Mouse (Mus musculus): Measurements from ENCODE around the gene Recql5.

Gene Recql5

DNA sequence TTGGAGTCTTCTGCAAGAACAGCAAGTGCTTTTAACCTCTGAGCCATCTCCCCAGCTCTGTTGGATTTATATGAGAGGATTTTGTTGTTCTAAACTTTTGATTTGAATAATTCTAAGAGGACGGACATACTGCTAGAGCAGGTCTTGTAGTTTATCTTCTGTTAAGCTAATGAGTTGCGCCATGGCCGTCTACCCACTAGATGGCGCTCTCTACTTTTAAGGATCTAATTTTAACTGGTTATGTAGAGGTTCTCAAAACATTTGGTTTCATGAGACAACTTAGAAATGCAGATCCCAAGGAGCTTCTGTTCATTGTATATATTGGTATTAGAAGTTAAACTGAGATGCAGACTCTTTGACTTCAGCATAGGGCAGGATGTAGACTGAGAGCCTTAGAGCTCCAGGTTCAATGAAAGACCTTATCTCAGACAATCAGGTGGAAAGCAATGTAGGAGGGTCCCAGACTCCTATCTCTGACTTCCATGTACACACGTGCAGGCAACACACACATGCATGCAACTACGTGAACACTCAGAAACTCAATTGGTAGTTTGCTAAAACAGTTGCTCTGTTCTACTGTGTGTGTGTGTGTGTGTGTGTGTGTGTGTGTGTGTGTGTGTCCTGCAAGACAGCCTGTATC is 6.5 kb upstream of the Recql5 start:
- peak; percentile 87 for DNase-seq

DNA sequence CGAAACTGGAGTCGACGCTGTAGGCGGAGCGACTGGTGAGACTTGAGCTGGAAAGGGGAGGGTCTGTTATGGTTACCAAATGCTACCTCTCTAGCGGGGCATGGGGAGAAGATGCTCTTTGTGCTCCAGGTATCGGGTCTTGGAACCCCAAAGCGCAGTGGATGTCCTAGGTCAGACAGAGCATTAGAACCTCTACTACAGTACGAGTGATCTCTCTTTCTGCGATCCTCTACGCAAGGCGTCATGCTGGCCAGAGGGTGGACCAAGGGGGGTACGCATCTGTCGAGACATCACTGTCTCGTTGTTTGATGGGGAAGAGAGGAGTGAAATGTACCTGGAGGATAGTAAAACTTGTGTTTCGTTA is 452 bp upstream of the Recql5 start:
- no peak for DNase-seq

DNA sequence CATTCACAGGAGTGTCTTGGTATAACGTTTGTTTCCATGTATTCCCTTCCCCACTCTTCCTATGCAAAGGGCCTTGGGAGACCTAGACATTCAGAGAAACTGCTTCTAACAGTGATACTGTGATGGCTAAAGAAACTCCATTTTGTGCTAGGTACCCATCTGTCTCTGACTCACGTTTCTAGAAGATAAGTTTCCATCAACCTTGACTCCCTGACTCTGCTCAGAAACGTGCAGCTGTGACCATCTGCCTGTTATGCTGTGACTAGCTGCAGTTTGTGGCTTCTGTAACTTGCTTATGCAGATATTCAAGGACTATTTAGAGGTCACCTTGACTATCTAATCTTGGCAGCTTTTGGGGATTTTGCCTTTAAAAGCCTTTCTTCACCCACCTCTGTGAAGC is 2.0 kb downstream of the Recql5 start:
- no peak for DNase-seq

DNA sequence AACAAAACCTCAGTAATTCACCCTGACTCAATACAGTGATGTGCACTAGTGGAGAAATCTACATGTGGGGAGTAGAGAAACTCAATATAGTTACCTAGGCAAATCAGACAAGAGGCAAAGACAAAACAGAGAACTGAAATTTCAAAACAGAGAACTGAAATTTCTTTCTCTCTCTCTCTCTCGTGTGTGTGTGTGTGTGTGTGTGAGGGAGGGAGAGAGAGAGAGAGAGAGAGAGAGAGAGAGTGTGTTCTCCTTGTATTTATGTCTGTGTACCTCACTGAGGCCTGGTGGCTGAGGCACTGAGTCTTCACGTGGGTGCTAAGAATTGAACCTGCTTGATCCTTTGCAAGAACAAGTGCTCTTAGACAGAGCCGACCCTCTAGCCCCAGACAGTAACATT is 3.5 kb downstream of the Recql5 start:
- DNase-seq: no peak

DNA sequence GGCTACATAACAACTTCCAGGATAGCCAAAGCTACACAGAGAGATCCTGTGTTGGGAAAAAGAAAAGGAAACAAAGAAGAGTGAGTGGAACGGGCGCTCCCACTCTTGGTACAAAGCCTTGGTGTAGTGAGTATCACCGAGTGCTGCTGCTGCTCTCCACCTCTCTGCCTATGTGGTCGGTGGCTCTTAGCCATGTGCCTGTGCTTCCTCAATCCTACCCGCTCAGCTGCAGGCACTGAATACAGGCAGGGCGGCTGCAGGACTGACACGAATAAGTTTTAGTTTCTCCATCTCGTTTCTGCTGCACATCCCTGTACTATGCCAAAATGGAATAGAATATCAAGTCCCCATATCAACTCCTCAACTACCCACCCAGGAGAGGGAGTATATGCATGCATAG is 4.2 kb downstream of the Recql5 start:
- no peak for DNase-seq

DNA sequence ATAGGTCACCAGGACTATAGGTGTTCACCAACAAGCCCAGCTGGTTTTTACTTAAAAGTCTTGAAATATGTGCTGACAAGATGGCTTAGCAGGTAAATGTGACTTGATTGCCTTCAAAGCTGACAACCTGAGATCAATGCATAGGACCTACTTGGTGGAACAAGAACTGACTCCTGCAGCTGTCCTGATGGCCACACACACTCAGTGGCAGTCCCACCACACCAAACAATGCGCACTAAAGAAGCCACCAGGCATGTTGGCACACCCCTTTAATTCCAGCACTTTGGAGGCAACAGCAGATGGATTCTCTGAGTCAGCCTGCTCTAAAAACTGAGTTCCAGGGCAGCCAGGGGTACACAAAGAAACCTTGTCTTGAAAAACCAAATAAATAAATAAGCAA is 11.3 kb downstream of the Recql5 start:
- DNase-seq: no peak

DNA sequence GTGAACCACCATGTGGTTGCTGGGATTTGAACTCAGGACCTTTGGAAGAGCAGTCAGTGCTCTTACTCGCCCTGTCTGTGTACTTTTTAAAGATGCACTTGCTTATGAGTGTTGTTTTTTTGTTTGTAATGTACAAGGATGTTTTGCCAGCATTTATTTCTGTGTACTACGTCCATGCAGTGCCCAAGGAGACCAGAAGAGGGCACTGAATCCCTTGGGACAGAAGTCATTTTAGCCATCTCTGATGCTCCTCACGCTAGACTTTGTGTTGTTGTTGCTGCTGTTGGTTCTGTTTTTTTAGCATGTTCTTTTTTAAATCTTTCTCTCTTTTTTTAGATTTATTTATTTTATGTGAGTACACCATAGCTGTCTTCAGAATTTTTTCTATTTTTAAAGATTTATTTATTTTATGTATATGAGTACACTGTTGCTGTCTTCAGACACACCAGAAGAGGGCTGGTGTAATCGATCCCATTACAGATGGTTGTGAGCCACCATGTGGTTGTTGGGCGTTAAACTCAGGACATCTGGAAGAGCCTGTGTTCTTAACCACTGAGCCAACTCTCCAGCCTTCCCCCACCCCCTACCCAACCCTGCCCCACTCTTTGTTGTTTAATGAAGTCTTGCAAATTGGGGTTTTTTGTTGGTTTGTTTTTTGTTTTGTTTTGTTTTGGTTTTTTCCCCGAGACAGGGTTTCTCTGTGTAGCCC is 13.0 kb downstream of the Recql5 start:
- peak; percentile 70 for DNase-seq

DNA sequence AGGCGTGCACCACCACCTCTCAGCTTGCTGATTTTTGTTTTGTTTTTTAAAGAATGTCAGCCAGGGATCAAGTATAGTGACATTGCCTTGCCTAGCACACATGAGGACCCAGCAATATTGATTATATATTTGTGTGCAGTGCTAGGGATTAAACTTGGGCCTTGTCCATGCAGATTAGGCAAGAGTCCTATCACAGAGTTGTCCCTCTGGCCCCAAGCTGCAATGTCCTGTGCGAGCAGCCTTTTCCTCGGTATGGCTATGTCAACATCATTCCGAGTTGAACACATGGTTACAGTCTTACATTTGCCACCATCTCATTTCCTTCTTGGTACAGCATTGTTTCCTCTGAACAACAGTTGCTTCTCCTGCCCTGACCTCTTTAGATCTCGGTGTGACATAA is 14.2 kb downstream of the Recql5 start:
- no peak for DNase-seq

DNA sequence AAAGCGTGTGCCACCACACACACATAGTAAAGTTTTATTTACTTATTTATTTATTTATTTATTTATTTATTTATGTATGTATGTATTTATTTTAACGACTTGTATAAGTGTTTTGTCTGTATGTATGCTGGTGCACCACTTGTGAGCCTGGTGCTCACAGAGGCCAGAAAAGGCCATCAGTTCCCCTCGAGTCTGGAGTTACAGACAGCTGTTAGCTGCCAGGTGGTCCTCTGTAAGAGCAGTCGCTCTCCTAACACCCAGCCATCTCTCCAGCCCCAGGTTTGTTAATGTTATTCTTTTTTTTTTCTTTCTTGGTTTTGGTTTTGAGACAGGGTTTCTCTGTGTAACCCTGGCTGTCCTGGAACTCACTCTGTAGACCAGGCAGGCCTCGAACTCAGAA is 14.6 kb downstream of the Recql5 start:
- no peak for DNase-seq

DNA sequence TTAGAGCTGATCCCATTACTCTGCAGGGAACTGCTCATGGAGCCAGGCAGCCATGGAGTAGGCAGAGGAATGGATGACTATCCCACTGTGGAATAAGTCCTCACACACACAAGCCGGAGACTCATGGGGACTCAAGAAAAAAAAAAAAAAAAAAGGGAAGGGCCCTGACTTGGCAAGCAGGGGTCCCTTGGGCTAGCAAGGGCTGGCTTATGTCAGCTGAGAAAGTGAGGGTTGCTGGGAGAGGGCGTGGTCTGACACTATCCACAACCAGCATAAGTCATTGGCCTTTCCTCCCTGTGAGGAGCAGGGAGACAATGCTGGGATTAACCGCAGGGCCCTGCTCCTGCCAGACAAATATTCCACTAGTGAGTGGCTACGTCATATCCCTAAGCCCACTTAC is 16.7 kb downstream of the Recql5 start:
- no peak for DNase-seq

DNA sequence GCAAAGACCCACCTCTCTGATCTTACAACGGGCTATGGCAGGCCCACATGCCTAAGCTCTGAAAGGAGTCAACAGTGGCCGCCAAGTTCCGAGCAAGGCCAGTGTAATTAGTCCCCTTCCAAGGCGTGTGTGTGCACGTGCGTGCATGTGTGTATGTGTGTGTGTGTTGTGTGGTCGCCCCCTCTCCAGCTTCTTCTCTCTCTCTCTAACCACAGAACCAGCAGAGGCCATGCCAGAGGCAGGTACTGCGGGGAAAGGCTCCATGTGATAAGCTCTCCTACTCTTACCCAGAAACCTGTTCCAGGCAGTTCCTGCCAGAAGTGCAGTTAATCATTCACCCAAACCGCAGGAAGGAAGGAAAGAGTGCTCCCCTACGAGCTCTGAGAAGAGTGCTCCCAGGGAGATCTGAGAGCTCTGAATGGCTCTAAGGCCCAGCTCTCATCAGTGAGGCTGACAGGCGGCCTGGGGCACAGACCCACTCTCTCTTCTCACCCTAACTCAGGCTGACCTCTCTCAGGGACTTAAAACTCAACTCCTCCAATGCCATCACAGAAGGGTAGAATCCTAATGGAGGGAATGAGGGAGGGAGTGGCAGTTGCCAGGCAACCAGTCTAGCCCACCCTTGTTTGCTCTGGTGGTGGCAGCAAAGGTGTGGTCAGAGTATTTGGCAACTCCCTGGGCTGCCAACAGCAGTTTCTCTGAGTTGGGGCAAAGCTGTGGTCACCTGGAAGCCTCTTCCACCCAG is 21.5 kb downstream of the Recql5 start, which contains the start of gene Smim6:
Gene Smim6 (plus strand): TSS at position 386 of the 745 bp plus-strand sequence.
- no peak for DNase-seq

DNA sequence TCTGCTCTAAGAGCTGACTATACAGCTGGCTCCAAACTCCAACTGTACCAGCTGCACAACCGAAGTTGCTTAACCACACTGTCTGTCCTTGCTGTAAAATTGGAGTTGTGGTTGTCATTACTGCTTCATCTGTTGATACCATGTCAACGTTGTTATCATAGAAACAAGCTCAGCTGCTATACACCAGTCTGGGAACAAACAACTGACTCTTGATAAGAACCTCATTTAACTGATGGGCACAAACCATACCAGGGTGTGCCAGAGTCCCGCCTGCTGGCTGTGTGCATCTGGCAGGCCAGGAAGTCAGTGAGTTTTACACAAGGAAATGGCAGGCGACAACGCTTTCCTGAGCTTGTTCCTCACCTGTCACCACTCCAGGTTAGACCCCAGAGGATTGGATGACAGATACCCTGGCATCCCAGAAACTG is 22.1 kb downstream of the Recql5 start:
- no peak for DNase-seq

DNA sequence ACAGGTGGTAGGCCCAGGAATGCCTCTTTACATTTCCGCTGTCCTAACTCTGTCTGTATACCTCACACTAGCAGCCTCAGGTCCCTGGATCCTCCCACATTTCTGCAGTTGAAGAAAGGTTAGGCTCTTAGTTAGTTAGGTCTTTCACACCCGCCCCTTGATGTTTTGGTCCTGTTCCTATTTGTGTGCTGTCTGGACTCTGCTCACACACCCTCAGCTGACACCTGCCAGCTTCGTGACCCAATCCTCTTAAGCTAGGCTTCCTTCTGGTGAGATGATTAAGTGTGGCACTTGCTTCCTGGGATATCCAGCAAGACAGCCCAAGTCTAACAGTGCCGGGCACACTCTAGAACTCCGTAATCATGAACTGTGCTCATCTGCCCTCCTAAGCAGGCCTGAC is 26.8 kb downstream of the Recql5 start:
- DNase-seq: no peak

DNA sequence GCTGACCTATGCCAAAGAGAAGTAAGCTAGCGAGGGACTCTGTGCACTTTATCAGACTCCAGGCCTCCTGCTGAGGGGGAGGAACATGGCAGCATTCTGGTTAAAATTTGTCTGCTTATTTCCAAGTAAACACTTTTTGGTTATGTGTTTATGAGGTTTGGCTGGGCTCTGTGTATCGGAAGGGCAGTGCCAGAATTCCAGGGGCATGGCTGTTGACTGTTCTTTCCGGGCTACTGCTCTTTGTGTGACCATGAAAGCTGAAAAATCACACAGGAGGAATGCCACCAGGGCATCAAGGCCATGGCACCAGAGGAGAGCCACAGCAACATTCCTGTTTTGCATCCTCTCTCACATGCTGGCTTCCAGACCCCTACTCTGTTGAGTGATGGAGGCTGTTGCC is 27.2 kb downstream of the Recql5 start:
- DNase-seq: no peak

DNA sequence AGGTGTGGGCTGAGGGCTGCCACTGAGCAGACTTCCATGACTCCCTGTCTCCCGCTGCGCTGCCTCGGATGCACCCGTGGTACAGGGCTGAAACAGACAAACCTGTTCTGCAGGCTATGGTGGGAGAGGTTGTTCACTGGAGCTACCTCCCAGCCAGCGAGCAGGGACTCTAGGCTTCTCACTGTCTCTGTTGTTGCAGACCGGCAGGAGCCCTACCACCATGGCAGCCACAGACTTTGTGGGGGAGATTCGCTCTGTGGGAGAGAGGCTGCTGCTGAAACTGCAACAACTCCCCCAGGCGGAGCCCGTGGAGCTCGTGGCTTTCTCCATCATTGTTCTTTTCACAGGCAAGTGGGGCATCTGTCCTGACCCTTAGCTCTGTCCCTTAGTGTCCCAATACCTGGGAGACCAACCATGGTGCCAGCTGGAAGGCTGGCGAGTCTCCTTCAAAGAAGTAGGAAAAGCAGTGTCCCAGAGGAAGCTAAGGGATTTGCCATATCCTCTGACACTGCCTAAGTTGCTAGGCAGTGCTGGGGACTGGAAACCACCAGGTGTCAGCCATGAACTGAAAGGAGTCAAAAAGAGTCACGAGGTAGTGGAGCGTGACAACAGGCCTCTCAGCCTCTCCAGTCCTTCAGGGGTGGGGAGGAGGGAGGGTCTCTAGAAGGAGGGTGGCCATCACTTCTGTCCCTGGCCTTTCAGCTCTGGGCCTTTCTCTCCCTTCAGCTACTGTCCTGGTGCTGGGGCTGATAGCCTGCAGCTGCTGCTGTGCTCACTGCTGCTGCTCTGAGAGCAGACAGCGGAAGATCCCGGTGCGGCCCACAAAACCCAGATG is 28.1 kb downstream of the Recql5 start:
- DNase-seq: no peak

DNA sequence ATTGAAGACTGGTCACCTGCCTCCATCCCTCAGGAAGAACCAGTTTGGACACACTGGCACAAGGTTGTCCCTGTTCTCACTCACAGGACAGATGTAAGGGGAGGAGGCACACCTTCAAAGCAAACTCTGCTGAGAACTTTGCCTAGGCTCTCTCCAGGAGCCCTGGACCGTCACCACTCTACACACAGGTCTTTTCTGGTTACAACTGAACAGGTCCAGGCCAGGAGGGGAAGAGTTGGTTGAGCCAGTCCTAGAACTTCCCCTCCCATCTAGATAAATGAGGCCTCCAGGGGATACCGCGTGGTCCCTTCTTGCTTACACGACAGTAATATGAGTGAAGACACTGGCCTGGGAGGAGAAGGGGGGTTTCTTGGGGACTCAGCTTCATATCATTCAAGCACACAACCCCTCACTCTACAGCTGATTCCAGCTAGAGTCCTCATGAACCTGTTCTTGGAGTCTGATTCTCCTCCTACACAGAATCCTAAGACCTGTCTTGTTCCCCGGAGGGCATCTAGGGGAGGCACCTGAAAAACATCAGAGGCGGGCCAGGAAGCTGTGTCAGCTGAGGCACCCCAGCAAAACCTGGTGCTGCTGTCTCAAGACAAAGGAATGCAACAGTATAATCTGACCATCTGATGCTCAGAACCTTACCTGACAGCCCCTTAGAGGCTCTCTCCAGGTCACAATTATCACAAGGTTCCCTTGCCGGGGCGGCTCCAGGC is 28.9 kb downstream of the Recql5 start:
- DNase-seq: no peak

DNA sequence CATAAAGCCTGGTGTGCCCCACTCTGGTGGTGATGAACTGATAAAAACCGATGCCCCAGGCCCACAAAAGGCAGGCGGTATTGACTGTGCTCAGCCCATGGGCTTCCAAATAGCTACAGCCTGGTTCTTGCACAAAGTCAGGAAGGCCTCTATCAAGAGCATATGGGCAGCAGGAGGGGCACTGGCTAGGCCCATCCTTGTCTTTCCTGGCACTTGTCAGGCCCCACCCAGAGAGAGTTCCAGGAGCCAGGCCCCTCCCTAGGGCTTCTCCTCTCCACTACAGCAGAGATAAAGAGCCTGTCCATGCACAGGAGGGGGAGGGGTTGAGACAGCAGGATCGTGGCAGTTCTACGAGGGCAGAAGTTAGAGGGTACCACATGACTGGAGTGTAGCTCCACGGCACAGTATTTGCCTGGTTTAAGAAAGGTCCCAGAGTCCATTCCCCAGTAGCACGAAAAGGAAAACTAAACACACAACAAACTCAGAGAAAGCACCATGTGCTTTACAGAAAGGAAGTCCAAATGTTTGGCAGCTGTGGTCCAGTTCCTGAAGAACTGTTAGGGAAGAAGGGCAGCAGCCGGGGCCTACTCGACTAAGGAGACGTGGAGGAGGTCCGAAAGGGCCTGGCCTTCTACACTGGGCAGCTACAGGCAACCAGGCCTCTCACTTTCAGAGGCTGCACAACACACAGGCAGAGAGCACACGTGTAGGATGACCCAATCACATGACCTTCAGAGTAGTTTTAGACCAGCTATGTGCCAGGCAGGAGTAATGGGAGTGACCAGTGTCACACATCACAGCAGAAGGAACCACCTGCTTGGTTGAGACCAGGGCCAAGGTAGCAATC is 29.7 kb downstream of the Recql5 start:
- no peak for DNase-seq

DNA sequence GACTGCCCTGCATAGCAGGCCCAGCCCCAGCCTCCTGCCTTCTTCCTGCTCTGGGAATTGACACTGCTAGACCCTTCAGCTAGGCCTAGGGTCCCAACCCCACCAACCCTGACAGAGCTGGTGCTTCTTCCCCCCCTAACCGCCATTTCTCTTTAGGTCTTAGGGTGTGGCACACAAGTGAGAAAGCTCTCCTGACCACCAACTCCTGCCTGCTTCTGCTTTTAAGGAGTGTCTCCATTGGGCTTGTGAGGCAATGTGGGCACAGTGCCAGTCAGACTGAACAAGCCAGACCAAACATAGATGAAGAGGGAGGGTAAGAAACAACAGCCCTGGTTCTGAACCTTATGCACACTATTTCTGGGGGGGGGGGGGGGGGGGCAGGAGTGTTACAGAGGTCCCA is 30.4 kb downstream of the Recql5 start:
- no peak for DNase-seq

DNA sequence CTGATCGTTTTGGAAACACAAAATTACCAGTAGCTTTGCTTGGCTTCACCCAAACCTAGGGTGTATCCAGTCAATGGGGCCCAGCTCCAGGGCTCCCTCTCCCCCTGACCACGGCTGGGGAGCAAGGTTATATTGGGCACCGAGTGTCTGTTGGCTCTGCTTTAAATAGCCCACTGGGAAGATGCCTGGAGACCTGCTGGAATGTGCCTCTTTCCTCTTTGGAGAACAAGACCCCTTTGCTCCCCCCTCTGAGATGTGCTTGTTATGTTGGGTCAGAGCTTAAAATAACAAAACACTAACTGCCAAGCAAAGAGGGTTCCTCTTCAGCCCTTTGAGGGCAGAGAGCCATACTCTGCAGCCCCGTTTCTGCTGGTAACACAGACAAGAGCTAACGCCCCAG is 31.1 kb downstream of the Recql5 start:
- no peak for DNase-seq

DNA sequence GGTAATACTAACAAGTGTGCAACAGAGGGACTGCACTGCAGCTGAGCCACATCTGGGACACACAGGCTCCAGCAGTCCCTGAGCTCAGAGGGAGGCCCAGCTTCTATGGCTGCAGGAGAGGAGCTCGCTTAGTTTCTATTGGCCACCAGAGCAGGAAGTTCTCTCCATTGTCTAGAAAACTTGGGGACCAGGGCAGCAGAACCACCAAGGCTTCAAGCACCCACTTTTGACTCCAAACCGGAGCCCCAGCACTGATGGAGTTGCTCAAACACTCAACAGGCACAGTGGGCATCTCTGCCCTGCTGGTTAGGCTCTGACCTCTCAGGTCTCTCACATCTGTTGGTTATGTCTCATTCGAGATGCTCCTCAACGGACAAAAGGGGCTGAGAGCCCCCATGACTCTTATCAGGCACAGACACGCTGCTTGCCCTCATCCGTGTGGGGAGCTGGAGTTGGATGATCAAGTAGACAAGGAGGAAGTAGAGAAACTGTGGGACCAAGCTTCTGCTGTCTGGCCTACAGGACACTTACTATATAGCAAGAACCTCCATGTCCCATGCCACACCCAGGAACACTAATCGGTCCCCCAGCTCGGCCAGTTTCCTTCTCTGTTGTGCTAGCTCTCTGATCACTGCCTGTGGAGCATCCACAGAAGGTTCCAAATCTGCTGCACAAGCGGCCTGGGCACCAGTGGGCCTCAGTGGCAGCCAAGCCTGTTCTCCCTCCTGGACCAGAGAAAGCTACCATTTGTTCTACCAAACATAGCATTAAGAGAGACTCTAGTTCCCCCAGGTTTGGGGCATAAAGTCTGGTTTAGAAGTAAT is 31.7 kb downstream of the Recql5 start:
- no peak for DNase-seq

Measured in cerebellum, adult 9-10 months (tissue).